Mouse (Mus musculus) CD4-positive, CD25-positive, alpha-beta regulatory T cell, adult 4 months (primary cell): Measurements from ENCODE around the gene Nphp4. TPM values are rescaled to one million over a fixed set of nuclear protein-coding genes. Genes with fewer than 3 reads are reported as not detected.
"Not testable (repeated sequence)": the region's sequence is repeated elsewhere in the genome, so short reads cannot be mapped to it uniquely, and the experiment has no call there.

Experiments used
- ATAC-seq: one replicate; pipeline ENCODE4 v1.8.0; 2017
- polyA plus RNA-seq, 2 experiments: library from polyadenylated mRNA; unstranded; fragments of 100-300 nt; shearing (Covaris generic); gene quantifications; one replicate each; pipeline ENCODE4 v1.2.1; 2017

Nphp4 gene
- polyA plus RNA-seq, 2 experiments from 2014 or later = 0.30 TPM; not detected in 1

- ATAC-seq = no peak
These were observed 3.9 kb downstream of the Nphp4 start for GRCm38 (mm10) chr4:152480426-152480825.

GRCm38 (mm10) chr4:152488046-152488445 lies 11.5 kb downstream of the Nphp4 start:
- ATAC-seq = no peak

GRCm38 (mm10) chr4:152490311-152490710 lies 13.8 kb downstream of the Nphp4 start:
- ATAC-seq = no peak

- ATAC-seq = peak; percentile 91
These were observed 14.9 kb downstream of the Nphp4 start for GRCm38 (mm10) chr4:152491250-152491899.

GRCm38 (mm10) chr4:152494360-152494879 lies 17.9 kb downstream of the Nphp4 start:
- no peak for ATAC-seq

GRCm38 (mm10) chr4:152512221-152512925 lies 35.9 kb downstream of the Nphp4 start:
- ATAC-seq = no peak

GRCm38 (mm10) chr4:152514884-152515283 lies 38.4 kb downstream of the Nphp4 start:
- ATAC-seq = no peak

GRCm38 (mm10) chr4:152519106-152519505 lies 42.6 kb downstream of the Nphp4 start:
- no peak for ATAC-seq

- peak; percentile 54 for ATAC-seq
These were observed 43.6 kb downstream of the Nphp4 start for GRCm38 (mm10) chr4:152520083-152520482.

GRCm38 (mm10) chr4:152532872-152533271 lies 56.4 kb downstream of the Nphp4 start:
- ATAC-seq = no peak

- ATAC-seq = no peak
These were observed 63.2 kb downstream of the Nphp4 start for GRCm38 (mm10) chr4:152539756-152540155.

GRCm38 (mm10) chr4:152541172-152541571 lies 64.7 kb downstream of the Nphp4 start:
- ATAC-seq = no peak

GRCm38 (mm10) chr4:152542447-152542846 lies 65.9 kb downstream of the Nphp4 start:
- ATAC-seq = no peak

GRCm38 (mm10) chr4:152546481-152546880 lies 70.0 kb downstream of the Nphp4 start:
- ATAC-seq = no peak

GRCm38 (mm10) chr4:152547886-152548663 lies 71.6 kb downstream of the Nphp4 start:
- no peak for ATAC-seq

- no peak for ATAC-seq
These were observed 73.1 kb downstream of the Nphp4 start for GRCm38 (mm10) chr4:152549507-152550202.

- no peak for ATAC-seq
These were observed 73.7 kb downstream of the Nphp4 start for GRCm38 (mm10) chr4:152550203-152550549.

- ATAC-seq = no peak
These were observed 77.2 kb downstream of the Nphp4 start for GRCm38 (mm10) chr4:152553582-152554285.

- ATAC-seq = no peak
These were observed 77.9 kb downstream of the Nphp4 start for GRCm38 (mm10) chr4:152554421-152554820.

- not testable (repeated sequence) for ATAC-seq
These were observed 79.3 kb downstream of the Nphp4 start for GRCm38 (mm10) chr4:152555806-152556205.

GRCm38 (mm10) chr4:152558246-152558645 lies 81.7 kb downstream of the Nphp4 start:
- no peak for ATAC-seq

GRCm38 (mm10) chr4:152568006-152568405 lies 91.5 kb downstream of the Nphp4 start:
- no peak for ATAC-seq
